Mouse (Mus musculus): ENCODE measurements at regions not wholly inside any gene's neighbourhood (a gene's known extent, or its start where the extent isn't known, plus 50 kb on each side); places are given as distances from the start of the nearest gene placed in this dataset.

DNA sequence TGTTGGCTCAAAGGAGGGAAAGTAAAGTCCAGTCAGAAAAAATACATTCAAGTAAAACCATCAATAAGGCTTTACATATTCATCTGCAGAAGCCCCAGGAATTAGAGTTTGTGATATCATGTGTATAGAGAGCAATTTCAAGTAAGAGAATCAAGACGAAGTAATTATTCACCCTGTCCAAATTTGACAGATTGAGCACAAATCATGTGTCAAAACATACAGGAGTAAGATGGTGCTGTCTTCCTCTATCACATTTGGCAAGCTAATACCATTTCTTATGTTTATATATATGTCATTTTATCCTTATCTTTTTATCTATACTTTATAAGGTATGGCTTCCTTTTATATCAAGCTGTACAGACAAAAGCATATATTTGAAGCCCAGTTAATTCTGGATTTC, 825.2 kb downstream of the Galc start:
- Histone ChIP-seq H3K9ac (replicated peaks) (no peak overlapping the region), H3K9me3 (no peaks in the 10 kb centered on the region), H3K27me3 (no peaks in the 10 kb centered on the region), H3K4me2 (replicated peaks) (no peak overlapping the region), H3K27ac (no peak overlapping the region), H3K36me3 (no peaks in the 10 kb centered on the region), H3K4me3 (replicated peaks) (no peak overlapping the region), H3K4me1 (replicated peaks) (no peaks in the 10 kb centered on the region)
- 50% methylated on average over 1 of the region's 1 CpGs for WGBS
- ATAC-seq, result no peak

DNA sequence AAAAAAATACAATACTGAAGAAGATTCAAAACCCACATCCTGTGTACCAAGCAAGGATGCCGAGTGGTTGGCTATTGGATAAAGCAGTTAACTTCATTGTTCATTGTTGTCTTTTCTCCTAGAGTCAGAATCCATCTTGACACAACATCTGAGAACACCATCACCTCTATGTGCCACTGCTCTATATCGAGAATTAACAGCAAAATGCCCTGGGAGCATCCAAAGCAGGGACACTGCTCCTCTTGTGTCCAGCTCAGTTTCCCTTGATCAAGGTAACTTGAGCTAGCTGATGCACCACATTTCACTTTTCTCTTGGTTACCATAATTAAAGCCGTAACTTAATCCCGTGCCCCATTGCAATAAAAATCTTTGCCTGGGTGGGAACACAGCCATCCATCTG, 826.6 kb downstream of the Galc start:
- Histone ChIP-seq H3K27ac (no peak overlapping the region), H3K4me1 (replicated peaks) (no peaks in the 10 kb centered on the region), H3K4me2 (replicated peaks) (no peak overlapping the region), H3K36me3 (no peaks in the 10 kb centered on the region), H3K9me3 (no peaks in the 10 kb centered on the region), H3K9ac (replicated peaks) (no peak overlapping the region), H3K27me3 (no peaks in the 10 kb centered on the region), H3K4me3 (replicated peaks) (no peak overlapping the region)
- 90% methylated on average over 4 of the region's 4 CpGs for WGBS
- ATAC-seq, result no peak

- no peaks in the 10 kb centered on the region for H3K9me3 ChIP-seq
- no peaks in the 10 kb centered on the region for H3K4me1 ChIP-seq (replicated peaks)
- WGBS, result 96% methylated on average over 3 of the region's 3 CpGs
- no peak overlapping the region for H3K4me3 ChIP-seq (replicated peaks)
- no peaks in the 10 kb centered on the region for H3K36me3 ChIP-seq
- H3K27me3 ChIP-seq, result no peaks in the 10 kb centered on the region
- no peak overlapping the region for H3K27ac ChIP-seq
- no peak for ATAC-seq
- H3K9ac ChIP-seq (replicated peaks), result no peak overlapping the region
- H3K4me2 ChIP-seq (replicated peaks), result no peak overlapping the region
Measured at GRCm38 (mm10) chr12:97428252-97428651, 831.0 kb downstream of the Galc start.

DNA sequence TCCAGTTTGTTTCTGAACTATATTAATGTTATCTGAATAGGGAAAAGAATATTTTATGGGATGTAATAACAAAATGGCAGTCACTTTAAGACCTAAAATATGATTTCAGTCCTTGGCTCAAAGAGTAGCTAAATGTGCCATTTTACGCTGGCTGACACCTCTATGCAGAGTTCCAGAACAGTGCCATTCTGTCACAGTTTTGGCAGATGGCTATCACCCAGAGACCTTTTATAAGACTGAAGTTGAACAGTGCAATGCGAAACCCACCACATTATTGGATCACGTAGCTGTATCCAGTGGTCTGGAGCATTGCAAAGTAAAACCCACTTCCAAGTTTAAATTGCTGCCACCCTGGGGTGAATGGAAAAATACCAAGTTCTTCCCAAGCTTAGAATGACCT, 834.5 kb downstream of the Galc start:
- no peak for ATAC-seq
- Histone ChIP-seq H3K4me1 (replicated peaks) (no peaks in the 10 kb centered on the region), H3K9ac (replicated peaks) (no peak overlapping the region), H3K4me3 (replicated peaks) (no peak overlapping the region), H3K9me3 (no peaks in the 10 kb centered on the region), H3K4me2 (replicated peaks) (no peak overlapping the region), H3K27ac (no peak overlapping the region), H3K36me3 (no peaks in the 10 kb centered on the region), H3K27me3 (no peaks in the 10 kb centered on the region)
- 90% methylated on average over 3 of the region's 3 CpGs for WGBS

DNA sequence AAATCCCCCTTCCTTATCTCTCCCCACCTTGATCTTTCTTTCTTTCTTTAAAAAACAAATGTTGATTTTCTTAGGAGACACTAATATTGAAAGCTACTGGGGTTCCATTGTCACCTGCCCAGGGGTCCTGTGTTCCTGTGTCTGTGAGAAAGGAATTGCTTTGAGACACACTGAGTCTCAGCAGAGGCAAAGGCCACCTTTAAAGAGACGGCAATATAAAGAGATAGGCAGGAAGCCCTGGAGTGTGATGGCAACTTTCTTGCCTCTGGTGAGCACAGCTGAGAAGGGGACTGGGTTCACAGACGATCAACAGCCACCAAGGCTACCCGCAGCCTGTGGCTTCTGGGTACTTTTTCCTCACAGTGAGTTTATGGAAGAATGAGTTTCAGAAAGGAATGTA, 855.8 kb downstream of the Galc start:
- Histone ChIP-seq H3K27ac (no peak overlapping the region), H3K9ac (replicated peaks) (no peak overlapping the region), H3K36me3 (no peaks in the 10 kb centered on the region), H3K4me2 (replicated peaks) (no peak overlapping the region), H3K27me3 (no peaks in the 10 kb centered on the region), H3K9me3 (no peaks in the 10 kb centered on the region), H3K4me1 (replicated peaks) (peaks cover 22% of the 10 kb centered on the region), H3K4me3 (replicated peaks) (no peak overlapping the region)
- 13% methylated on average over 3 of the region's 3 CpGs for WGBS
- ATAC-seq, result 0 out of 2 replicates have a peak, but pooled peaks have one; percentile 30

DNA sequence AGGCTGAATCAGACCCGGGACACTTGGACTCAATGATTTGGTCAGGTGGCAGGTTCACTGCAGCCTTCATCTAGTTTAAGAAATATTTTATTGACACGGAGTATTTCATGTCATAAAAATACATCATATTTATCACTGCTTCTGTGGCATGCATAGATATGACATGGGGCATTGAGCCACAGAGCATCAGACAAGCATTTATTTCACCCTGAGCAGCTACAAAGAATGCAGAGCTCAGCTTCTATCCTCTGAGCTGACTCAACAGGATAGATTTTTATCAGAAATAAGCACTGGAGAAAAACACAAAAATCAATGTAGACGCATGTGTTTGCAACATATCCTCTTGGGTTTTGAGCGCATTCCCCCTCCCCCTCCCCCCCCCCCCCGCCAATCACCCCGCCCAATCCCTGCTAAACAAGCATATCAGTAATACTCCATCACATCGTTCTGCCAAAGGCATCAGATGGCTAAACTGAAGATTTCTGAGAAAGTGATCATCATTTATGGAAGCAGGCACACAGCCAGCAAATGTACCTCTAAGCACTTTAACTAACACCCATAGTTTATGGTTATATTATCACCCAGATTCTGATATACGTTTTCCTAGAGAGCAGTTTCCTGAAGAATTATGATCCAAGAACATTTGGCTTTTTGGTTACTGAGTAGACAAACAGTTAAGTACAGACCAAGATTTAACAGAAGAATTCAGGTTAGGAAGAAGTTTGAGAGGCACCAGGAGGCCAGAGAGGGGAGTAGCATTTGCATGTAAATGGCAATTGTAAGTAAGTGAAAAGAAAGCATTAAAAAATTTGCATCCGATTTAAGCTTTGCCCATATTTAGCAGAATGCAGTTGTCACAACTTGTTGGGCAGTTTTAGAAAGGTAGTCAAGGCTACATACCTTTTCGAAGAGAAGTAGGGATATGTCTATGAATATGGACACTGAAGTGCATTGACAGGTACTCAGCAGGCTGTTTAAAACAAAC, 856.6 kb downstream of the Galc start:
- Histone ChIP-seq H3K9me3 (no peaks in the 10 kb centered on the region), H3K4me1 (replicated peaks) (peaks cover 22% of the 10 kb centered on the region), H3K9ac (replicated peaks) (no peak overlapping the region), H3K4me3 (replicated peaks) (no peak overlapping the region), H3K36me3 (no peaks in the 10 kb centered on the region), H3K4me2 (replicated peaks) (no peak overlapping the region), H3K27me3 (no peaks in the 10 kb centered on the region), H3K27ac (0 out of 2 replicates have a peak overlapping the region, but pooled peaks have one; percentile 25)
- peak; percentile 50; the same call in 1 of the 2 replicates for ATAC-seq
- 16% methylated on average over 10 of the region's 10 CpGs for WGBS

DNA sequence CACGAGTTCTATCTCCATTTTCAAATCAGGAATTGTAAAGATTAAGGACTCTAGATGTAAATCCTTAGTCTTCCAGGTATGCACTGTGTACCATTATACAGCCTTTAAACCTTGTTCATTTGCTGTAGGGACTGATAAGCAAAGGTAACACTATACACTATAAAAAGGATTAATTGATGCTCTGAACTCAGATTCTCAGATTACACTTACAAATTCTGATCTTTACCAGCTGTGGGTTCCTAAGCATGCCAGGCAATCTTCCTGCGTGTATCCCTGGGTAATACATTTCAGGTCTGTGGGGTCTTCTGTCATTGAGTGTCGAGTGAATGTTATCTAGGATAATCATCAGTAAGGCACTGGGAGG, 860.7 kb downstream of the Galc start:
- H3K4me1 ChIP-seq (replicated peaks), result peaks cover 20% of the 10 kb centered on the region
- no peak overlapping the region for H3K27ac ChIP-seq
- H3K27me3 ChIP-seq, result no peaks in the 10 kb centered on the region
- H3K36me3 ChIP-seq, result no peaks in the 10 kb centered on the region
- H3K4me3 ChIP-seq (replicated peaks), result no peak overlapping the region
- H3K9ac ChIP-seq (replicated peaks), result no peak overlapping the region
- 54% methylated on average over 3 of the region's 3 CpGs for WGBS
- ATAC-seq, result no peak
- no peak overlapping the region for H3K4me2 ChIP-seq (replicated peaks)
- H3K9me3 ChIP-seq, result no peaks in the 10 kb centered on the region

DNA sequence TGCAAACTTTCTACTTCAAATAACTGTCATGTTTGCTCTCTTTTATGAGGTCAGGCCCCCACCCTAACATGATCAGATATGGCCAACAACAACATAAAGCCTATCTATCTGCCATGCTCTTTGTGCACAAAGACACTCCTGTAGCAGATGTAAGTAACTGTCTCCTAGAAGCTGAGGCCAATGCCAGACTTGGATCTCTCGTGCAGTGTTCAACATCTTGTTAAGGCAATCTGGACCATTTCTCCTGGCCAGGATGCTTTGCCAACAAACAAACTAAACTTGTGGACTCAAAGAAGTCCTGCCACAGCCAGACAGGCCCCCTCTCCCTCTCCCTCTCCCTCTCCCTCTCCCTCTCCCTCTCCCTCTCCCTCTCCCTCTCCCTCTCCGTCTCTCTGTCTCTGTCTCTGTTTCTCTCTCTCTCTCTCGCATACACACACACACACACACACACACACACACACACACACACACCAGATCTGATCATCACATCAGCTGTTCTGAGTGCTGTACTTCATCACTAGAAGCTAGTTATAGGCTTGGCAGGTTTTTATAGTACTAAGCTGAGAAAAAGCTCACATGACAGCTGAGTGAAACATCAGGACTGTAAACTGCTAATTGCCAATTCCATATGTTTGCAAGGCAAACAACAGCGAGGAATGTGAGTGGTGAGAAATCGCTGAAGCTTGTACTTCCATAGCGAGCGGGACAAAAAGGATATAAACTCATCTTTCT, 861.2 kb downstream of the Galc start:
- H3K4me3 ChIP-seq (replicated peaks), result no peak overlapping the region
- H3K9me3 ChIP-seq, result no peaks in the 10 kb centered on the region
- no peak overlapping the region for H3K9ac ChIP-seq (replicated peaks)
- no peak overlapping the region for H3K4me2 ChIP-seq (replicated peaks)
- no peak for ATAC-seq
- H3K4me1 ChIP-seq (replicated peaks), result peaks cover 16% of the 10 kb centered on the region
- H3K27ac ChIP-seq, result no peak overlapping the region
- H3K27me3 ChIP-seq, result no peaks in the 10 kb centered on the region
- no peaks in the 10 kb centered on the region for H3K36me3 ChIP-seq
- WGBS, result 83% methylated on average over 5 of the region's 7 CpGs

DNA sequence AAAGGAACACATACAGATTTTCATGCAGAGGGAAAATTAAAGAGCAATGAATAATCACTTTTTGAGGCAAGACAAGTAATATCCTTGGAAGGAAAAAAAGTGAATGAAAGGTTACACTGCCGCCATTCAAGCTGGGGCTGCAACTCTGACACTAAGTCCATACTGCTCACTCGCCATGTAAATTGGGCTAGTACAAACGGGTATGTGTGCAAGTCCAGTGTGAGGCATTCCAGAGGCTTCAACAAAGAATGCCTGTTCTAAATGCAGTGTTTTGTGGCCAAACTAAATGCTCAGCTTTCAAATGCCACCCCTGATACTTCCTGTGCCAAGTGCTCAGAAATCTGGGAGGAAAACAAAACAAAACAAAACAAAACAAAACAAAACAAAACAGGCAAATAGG, 897.5 kb downstream of the Galc start:
- WGBS, result 63% methylated on average over 3 of the region's 3 CpGs
- H3K4me2 ChIP-seq (replicated peaks), result no peak overlapping the region
- no peaks in the 10 kb centered on the region for H3K9me3 ChIP-seq
- no peak overlapping the region for H3K9ac ChIP-seq (replicated peaks)
- no peaks in the 10 kb centered on the region for H3K27me3 ChIP-seq
- H3K36me3 ChIP-seq, result no peaks in the 10 kb centered on the region
- no peak overlapping the region for H3K27ac ChIP-seq
- ATAC-seq, result no peak
- no peak overlapping the region for H3K4me3 ChIP-seq (replicated peaks)
- no peaks in the 10 kb centered on the region for H3K4me1 ChIP-seq (replicated peaks)

DNA sequence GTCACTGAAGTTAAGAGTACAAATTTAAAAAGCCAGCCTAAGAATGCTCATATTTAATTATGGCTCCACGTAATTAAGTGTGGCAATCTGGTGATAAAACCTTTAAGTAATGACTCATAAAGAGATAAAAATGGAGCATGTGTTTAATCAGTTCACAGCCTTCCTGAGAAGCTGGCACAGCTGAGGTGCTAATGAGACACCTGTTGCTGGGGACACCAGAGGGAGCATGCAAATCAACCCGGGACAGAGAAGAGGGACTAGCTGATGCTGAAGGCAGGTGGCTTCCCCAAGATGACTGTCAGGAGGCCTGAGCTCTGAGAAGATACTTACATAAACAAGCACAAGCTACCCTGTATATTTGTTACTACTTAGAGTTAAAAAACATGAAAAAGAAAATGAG, 898.6 kb downstream of the Galc start:
- Histone ChIP-seq H3K27me3 (no peaks in the 10 kb centered on the region), H3K4me1 (replicated peaks) (no peaks in the 10 kb centered on the region), H3K9ac (replicated peaks) (no peak overlapping the region), H3K4me3 (replicated peaks) (no peak overlapping the region), H3K4me2 (replicated peaks) (no peak overlapping the region), H3K27ac (no peak overlapping the region), H3K9me3 (no peaks in the 10 kb centered on the region), H3K36me3 (no peaks in the 10 kb centered on the region)
- ATAC-seq, result 0 out of 2 replicates have a peak, but pooled peaks have one; percentile 50
- WGBS, result 28% methylated on average over 2 of the region's 2 CpGs

DNA sequence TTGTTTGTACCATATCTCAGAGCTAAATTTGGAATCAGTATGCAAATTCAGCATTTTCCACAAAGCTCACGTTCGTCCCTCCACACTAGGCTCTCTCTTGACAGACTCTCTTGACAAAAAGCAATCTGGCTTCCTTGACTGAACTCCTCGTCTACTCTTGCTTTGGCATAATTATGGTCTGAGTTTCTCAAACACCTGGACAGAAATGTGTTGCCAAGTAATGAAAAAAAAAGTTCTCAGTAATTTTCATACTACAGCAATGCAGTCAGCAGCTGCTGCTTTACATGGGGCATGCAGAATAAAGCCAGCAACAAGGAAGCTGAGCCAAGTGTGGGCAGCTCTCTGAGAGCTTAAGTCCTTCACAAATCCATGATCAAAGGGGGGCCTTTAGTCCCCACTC, 932.7 kb downstream of the Galc start:
- H3K4me2 ChIP-seq (replicated peaks), result no peak overlapping the region
- H3K4me1 ChIP-seq (replicated peaks), result no peaks in the 10 kb centered on the region
- ATAC-seq, result no peak
- 49% methylated on average over 3 of the region's 3 CpGs for WGBS
- no peak overlapping the region for H3K27ac ChIP-seq
- no peaks in the 10 kb centered on the region for H3K27me3 ChIP-seq
- H3K9ac ChIP-seq (replicated peaks), result no peak overlapping the region
- H3K4me3 ChIP-seq (replicated peaks), result no peak overlapping the region
- no peaks in the 10 kb centered on the region for H3K9me3 ChIP-seq
- H3K36me3 ChIP-seq, result no peaks in the 10 kb centered on the region

DNA sequence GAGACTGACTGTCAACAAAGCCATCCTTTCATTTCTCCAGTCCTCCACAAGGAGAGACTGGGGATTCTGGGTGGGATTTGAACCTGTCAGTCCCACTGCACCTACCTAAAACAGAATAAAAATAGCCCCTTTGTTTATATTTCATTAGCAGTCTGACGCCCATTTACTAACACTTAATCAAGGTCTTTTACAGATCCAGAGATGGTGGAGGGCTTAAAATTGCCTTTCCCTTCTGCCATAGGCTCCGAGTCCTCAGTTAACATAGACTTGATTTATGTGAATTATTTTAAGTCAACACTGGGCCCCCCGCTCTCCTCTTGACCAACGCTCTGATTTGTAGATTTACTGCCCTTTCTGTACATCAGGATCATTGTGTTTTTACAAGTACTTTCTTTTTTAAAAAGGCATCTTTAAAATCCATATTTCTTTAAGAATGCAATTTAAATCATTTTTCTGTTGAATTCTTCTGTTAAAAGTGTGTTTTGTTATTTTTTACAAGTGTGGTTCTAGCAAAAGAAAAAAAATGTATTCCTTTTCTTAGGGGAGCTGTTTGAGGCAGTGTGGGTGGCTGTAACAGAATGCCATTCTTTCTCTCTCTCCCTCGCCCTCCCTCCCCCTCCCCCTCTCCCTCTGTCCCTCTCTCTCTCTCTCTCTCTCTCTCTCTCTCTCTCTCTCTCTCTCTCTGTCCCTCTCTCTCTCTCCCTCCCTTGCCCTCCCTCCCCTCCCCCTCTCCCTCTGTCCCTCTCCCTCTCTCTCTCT, 946.8 kb downstream of the Galc start:
- WGBS, result 69% methylated on average over 5 of the region's 5 CpGs
- Histone ChIP-seq H3K4me2 (replicated peaks) (no peak overlapping the region), H3K27ac (no peak overlapping the region), H3K4me3 (replicated peaks) (no peak overlapping the region), H3K9ac (replicated peaks) (no peak overlapping the region), H3K9me3 (no peaks in the 10 kb centered on the region), H3K36me3 (no peaks in the 10 kb centered on the region), H3K27me3 (no peaks in the 10 kb centered on the region), H3K4me1 (replicated peaks) (no peaks in the 10 kb centered on the region)
- no peak for ATAC-seq

Measured in midbrain, embryonic 13.5 days (tissue).